Mouse (Mus musculus): ENCODE results near the gene Gab3. TPM values are rescaled to one million over a fixed set of nuclear protein-coding genes. Genes with fewer than 3 reads are reported as not detected.

The Gab3 gene
- 8.1 and 9.8 TPM in 2 replicates for polyA plus RNA-seq (2015; fragmentation: Nextera tagmentation; extraction: Ambion mirVana)

- WGBS, result 18% methylated on average over 2 of the region's 17 CpGs
- Histone ChIP-seq H3K4me1 (replicated peaks; ENCODE audit: control insufficient read depth, insufficient read depth, low read length) (no peaks in the 10 kb centered on the region), H3K36me3 (ENCODE audit: control insufficient read depth, insufficient read depth, low read length) (no peaks in the 10 kb centered on the region), H3K4me2 (ENCODE audit: low read depth, low read length) (peak within 1 kb of the TSS; percentile 53), H3K27me3 (ENCODE audit: control insufficient read depth, insufficient read depth, low read depth, low read length) (no peaks in the 10 kb centered on the region), H3K9me3 (ENCODE audit: control insufficient read depth, low read length) (no peaks in the 10 kb centered on the region), H3K27ac (ENCODE audit: low read length) (peak within 1 kb of the TSS; percentile 51), H3K4me3 (ENCODE audit: low read length) (peak within 1 kb of the TSS; percentile 62), H3K9ac (ENCODE audit: low read length) (peak within 1 kb of the TSS; percentile 67)
- peak; percentile 97 for ATAC-seq (ENCODE audit: low read depth)
Observed at GRCm38 (mm10) chrX:75084774-75085508, at the start of gene Gab3. Gab3 (minus strand) TSS chrX:75085458.

- WGBS, result 13% methylated on average over 36 of the region's 36 CpGs
- H3K27ac ChIP-seq (ENCODE audit: low read length), result peak within 1 kb of the TSS; percentile 81
- H3K27me3 ChIP-seq (ENCODE audit: control insufficient read depth, insufficient read depth, low read depth, low read length), result no peaks in the 10 kb centered on the region
- H3K36me3 ChIP-seq (ENCODE audit: control insufficient read depth, insufficient read depth, low read length), result no peaks in the 10 kb centered on the region
- 0 out of 2 replicates have a peak, but pooled peaks cover 4% of the 10 kb centered on the region for H3K4me1 ChIP-seq (replicated peaks; ENCODE audit: control insufficient read depth, insufficient read depth, low read length)
- H3K9me3 ChIP-seq (ENCODE audit: control insufficient read depth, low read length), result no peaks in the 10 kb centered on the region
- peak within 1 kb of the TSS; percentile 63 for H3K4me3 ChIP-seq (ENCODE audit: low read length)
- ATAC-seq (ENCODE audit: low read depth), result peak; percentile 99
- H3K9ac ChIP-seq (ENCODE audit: low read length), result peak within 1 kb of the TSS; percentile 80
- peak within 1 kb of the TSS; percentile 51 for H3K4me2 ChIP-seq (ENCODE audit: low read depth, low read length)
Observed at GRCm38 (mm10) chrX:75130467-75131160, 45.4 kb upstream of the Gab3 start, which contains the start of gene Mpp1. Mpp1 (minus strand) TSS chrX:75131016.

GRCm38 (mm10) chrX:75129474-75129873, 44.2 kb upstream of the Gab3 start:
- H3K36me3 ChIP-seq (ENCODE audit: control insufficient read depth, insufficient read depth, low read length), result no peaks in the 10 kb centered on the region
- H3K9ac ChIP-seq (ENCODE audit: low read length), result no peak overlapping the region
- 0 out of 2 replicates have a peak overlapping the region, but pooled peaks have one; percentile 8 for H3K4me3 ChIP-seq (ENCODE audit: low read length)
- no peaks in the 10 kb centered on the region for H3K9me3 ChIP-seq (ENCODE audit: control insufficient read depth, low read length)
- H3K27ac ChIP-seq (ENCODE audit: low read length), result no peak overlapping the region
- 0 out of 2 replicates have a peak, but pooled peaks cover 4% of the 10 kb centered on the region for H3K4me1 ChIP-seq (replicated peaks; ENCODE audit: control insufficient read depth, insufficient read depth, low read length)
- no peaks in the 10 kb centered on the region for H3K27me3 ChIP-seq (ENCODE audit: control insufficient read depth, insufficient read depth, low read depth, low read length)
- 46% methylated on average over 2 of the region's 2 CpGs for WGBS
- H3K4me2 ChIP-seq (ENCODE audit: low read depth, low read length), result peak overlapping the region; percentile 43
- ATAC-seq (ENCODE audit: low read depth), result no peak

- Histone ChIP-seq H3K9me3 (ENCODE audit: control insufficient read depth, low read length) (no peaks in the 10 kb centered on the region), H3K27me3 (ENCODE audit: control insufficient read depth, insufficient read depth, low read depth, low read length) (no peaks in the 10 kb centered on the region), H3K4me1 (replicated peaks; ENCODE audit: control insufficient read depth, insufficient read depth, low read length) (0 out of 2 replicates have a peak, but pooled peaks cover 4% of the 10 kb centered on the region), H3K27ac (ENCODE audit: low read length) (peak overlapping the region; percentile 52; the same call in 1 of the 2 replicates), H3K4me3 (ENCODE audit: low read length) (no peak overlapping the region), H3K9ac (ENCODE audit: low read length) (no peak overlapping the region), H3K4me2 (ENCODE audit: low read depth, low read length) (peak overlapping the region; percentile 29; the same call in 1 of the 2 replicates), H3K36me3 (ENCODE audit: control insufficient read depth, insufficient read depth, low read length) (no peaks in the 10 kb centered on the region)
- peak; percentile 38; the same call in 1 of the 2 replicates for ATAC-seq (ENCODE audit: low read depth)
Observed at GRCm38 (mm10) chrX:75128333-75128980, 43.2 kb upstream of the Gab3 start.

GRCm38 (mm10) chrX:75126893-75127292, 41.6 kb upstream of the Gab3 start:
- H3K4me2 ChIP-seq (ENCODE audit: low read depth, low read length), result no peak overlapping the region
- no peaks in the 10 kb centered on the region for H3K9me3 ChIP-seq (ENCODE audit: control insufficient read depth, low read length)
- no peaks in the 10 kb centered on the region for H3K27me3 ChIP-seq (ENCODE audit: control insufficient read depth, insufficient read depth, low read depth, low read length)
- H3K9ac ChIP-seq (ENCODE audit: low read length), result no peak overlapping the region
- no peak overlapping the region for H3K27ac ChIP-seq (ENCODE audit: low read length)
- H3K36me3 ChIP-seq (ENCODE audit: control insufficient read depth, insufficient read depth, low read length), result peaks cover 4% of the 10 kb centered on the region; the same call in 1 of the 2 replicates
- no peak overlapping the region for H3K4me3 ChIP-seq (ENCODE audit: low read length)
- 0 out of 2 replicates have a peak, but pooled peaks cover 4% of the 10 kb centered on the region for H3K4me1 ChIP-seq (replicated peaks; ENCODE audit: control insufficient read depth, insufficient read depth, low read length)
- ATAC-seq (ENCODE audit: low read depth), result no peak

GRCm38 (mm10) chrX:75125606-75126005, 40.3 kb upstream of the Gab3 start:
- WGBS, result 86% methylated on average over 3 of the region's 3 CpGs
- no peaks in the 10 kb centered on the region for H3K27me3 ChIP-seq (ENCODE audit: control insufficient read depth, insufficient read depth, low read depth, low read length)
- no peak overlapping the region for H3K4me2 ChIP-seq (ENCODE audit: low read depth, low read length)
- H3K36me3 ChIP-seq (ENCODE audit: control insufficient read depth, insufficient read depth, low read length), result peaks cover 4% of the 10 kb centered on the region; the same call in 1 of the 2 replicates
- no peak overlapping the region for H3K27ac ChIP-seq (ENCODE audit: low read length)
- H3K9me3 ChIP-seq (ENCODE audit: control insufficient read depth, low read length), result no peaks in the 10 kb centered on the region
- H3K9ac ChIP-seq (ENCODE audit: low read length), result no peak overlapping the region
- no peak for ATAC-seq (ENCODE audit: low read depth)
- 0 out of 2 replicates have a peak, but pooled peaks cover 4% of the 10 kb centered on the region for H3K4me1 ChIP-seq (replicated peaks; ENCODE audit: control insufficient read depth, insufficient read depth, low read length)
- no peak overlapping the region for H3K4me3 ChIP-seq (ENCODE audit: low read length)

GRCm38 (mm10) chrX:75115550-75115949, 30.3 kb upstream of the Gab3 start:
- Histone ChIP-seq H3K4me2 (ENCODE audit: low read depth, low read length) (no peak overlapping the region), H3K4me1 (replicated peaks; ENCODE audit: control insufficient read depth, insufficient read depth, low read length) (no peaks in the 10 kb centered on the region), H3K4me3 (ENCODE audit: low read length) (no peak overlapping the region), H3K9ac (ENCODE audit: low read length) (no peak overlapping the region), H3K27me3 (ENCODE audit: control insufficient read depth, insufficient read depth, low read depth, low read length) (no peaks in the 10 kb centered on the region), H3K27ac (ENCODE audit: low read length) (no peak overlapping the region), H3K9me3 (ENCODE audit: control insufficient read depth, low read length) (no peaks in the 10 kb centered on the region), H3K36me3 (ENCODE audit: control insufficient read depth, insufficient read depth, low read length) (peaks cover 5% of the 10 kb centered on the region)
- ATAC-seq (ENCODE audit: low read depth), result no peak

GRCm38 (mm10) chrX:75102293-75102692, 17.0 kb upstream of the Gab3 start:
- peaks cover 11% of the 10 kb centered on the region for H3K36me3 ChIP-seq (ENCODE audit: control insufficient read depth, insufficient read depth, low read length)

GRCm38 (mm10) chrX:75098799-75099198, 13.5 kb upstream of the Gab3 start:
- no peak overlapping the region for H3K9ac ChIP-seq (ENCODE audit: low read length)
- H3K4me2 ChIP-seq (ENCODE audit: low read depth, low read length), result no peak overlapping the region
- no peaks in the 10 kb centered on the region for H3K27me3 ChIP-seq (ENCODE audit: control insufficient read depth, insufficient read depth, low read depth, low read length)
- no peak overlapping the region for H3K27ac ChIP-seq (ENCODE audit: low read length)
- no peak for ATAC-seq (ENCODE audit: low read depth)
- H3K36me3 ChIP-seq (ENCODE audit: control insufficient read depth, insufficient read depth, low read length), result peaks cover 6% of the 10 kb centered on the region
- H3K4me3 ChIP-seq (ENCODE audit: low read length), result no peak overlapping the region
- no peaks in the 10 kb centered on the region for H3K4me1 ChIP-seq (replicated peaks; ENCODE audit: control insufficient read depth, insufficient read depth, low read length)
- H3K9me3 ChIP-seq (ENCODE audit: control insufficient read depth, low read length), result no peaks in the 10 kb centered on the region
- 89% methylated on average over 8 of the region's 8 CpGs for WGBS

More at GRCm38 (mm10) chrX:75102293-75102692, 17.0 kb upstream of the Gab3 start:
- no peak overlapping the region for H3K9ac ChIP-seq (ENCODE audit: low read length)
- no peak for ATAC-seq (ENCODE audit: low read depth)
- H3K4me2 ChIP-seq (ENCODE audit: low read depth, low read length), result no peak overlapping the region
- no peak overlapping the region for H3K27ac ChIP-seq (ENCODE audit: low read length)
- H3K4me1 ChIP-seq (replicated peaks; ENCODE audit: control insufficient read depth, insufficient read depth, low read length), result no peaks in the 10 kb centered on the region
- no peaks in the 10 kb centered on the region for H3K9me3 ChIP-seq (ENCODE audit: control insufficient read depth, low read length)
- H3K27me3 ChIP-seq (ENCODE audit: control insufficient read depth, insufficient read depth, low read depth, low read length), result no peaks in the 10 kb centered on the region
- H3K4me3 ChIP-seq (ENCODE audit: low read length), result no peak overlapping the region
- 69% methylated on average over 6 of the region's 6 CpGs for WGBS

Measured in lung, embryonic 16.5 days (tissue).